Mouse (Mus musculus): Measurements from ENCODE around the gene Bloc1s3.

DNA sequence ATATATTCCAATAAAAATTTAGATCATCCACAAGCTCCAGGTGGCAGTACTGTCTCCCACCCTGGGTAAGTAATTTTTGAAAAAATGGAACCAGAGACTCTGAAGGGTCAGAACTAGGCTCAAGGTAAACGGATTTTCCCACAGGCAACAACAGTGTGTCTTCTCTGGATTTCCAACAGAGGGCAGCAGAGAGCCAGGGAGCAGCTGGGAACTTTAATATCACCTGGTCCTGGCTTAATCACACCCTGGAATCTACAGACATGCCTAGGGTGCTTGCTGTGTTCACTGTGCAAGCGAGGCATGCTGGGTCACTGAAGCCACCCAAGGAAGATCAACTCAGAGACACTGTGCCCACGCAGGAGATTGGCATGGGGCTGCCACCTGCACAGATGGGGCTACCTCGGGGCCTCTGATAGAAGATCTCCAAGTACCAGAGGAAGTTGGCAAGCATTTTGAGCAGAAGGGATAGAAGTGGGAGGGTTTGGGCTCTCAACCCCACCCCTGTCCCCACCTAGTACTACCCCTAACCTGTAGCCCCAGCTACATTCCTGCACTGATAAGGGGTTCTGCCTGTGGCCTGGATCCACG is 4.6 kb downstream of the Bloc1s3 start:
- TF ChIP-seq CTCF (IDR thresholded peaks at IDR 0.05; ENCODE audit: borderline replicate concordance, control insufficient read depth, extremely low read depth, insufficient read depth, low read length, poor library complexity) (peak; percentile 48; the same call in 1 of the 2 replicates), POLR2A (IDR thresholded peaks at IDR 0.05; ENCODE audit: control insufficient read depth, extremely low read depth, insufficient read depth, low read length, poor library complexity) (no peak)
